Mouse (Mus musculus) testis, adult 2 months (tissue): ENCODE results near the gene Pik3ca.

ENCODE experiments used
- CTCF ChIP-seq: fragments of 200-500 bp; IDR thresholded peaks from 2 replicates; pipeline ENCODE4 v1.5.1; 2012; ENCODE audit warnings: low read depth, mild to moderate bottlenecking, inconsistent platforms, low read length, moderate library complexity; ENCODE audit not compliant: control insufficient read depth, insufficient read depth, insufficient replicate concordance
- POLR2A ChIP-seq: fragments of 200-500 bp; IDR thresholded peaks from 2 replicates; pipeline ENCODE4 v1.6.1; 2012; ENCODE audit warnings: low read depth, mild to moderate bottlenecking, inconsistent platforms, low read length, moderate library complexity; ENCODE audit not compliant: control insufficient read depth

GRCm38 (mm10) chr3:32379891-32380290 lies 17.6 kb upstream of the Pik3ca start:
- TF ChIP-seq CTCF: peak; percentile 30; the same call in 1 of the 2 replicates
- TF ChIP-seq POLR2A: no peak
